Comparison of ENCODE assay signal across 20 mouse cellular contexts in genomic region chr14:79890280-79890679, GRCm38 (mm10).
A peak's percentile ranks its signal among the peaks of the same experiment; 100 is the strongest.
DNase-seq lines count a peak whose midpoint lies in the region; ATAC-seq and TF ChIP-seq lines count a peak whose summit lies in the region.
"Had no signal": no experiment of that assay in that cellular context is flagged by ENCODE, and none has a peak within 500 bp of the region (broad histone marks: within the 10 kb centered on the region; RNA-seq: fewer than 3 reads in every experiment).

No protein-coding gene starts in this region.

- no peak for DNase-seq in kidney, adult 2 months
- DNase-seq in midbrain, embryonic 11.5 days (ENCODE audit: low spot score, missing footprints), result peak; percentile 61
- peak; percentile 53 for DNase-seq in R1 (ENCODE audit: low read depth, low spot score)
- no peak for DNase-seq in gastrocnemius, postnatal 4 days (ENCODE audit: low spot score in 2 of 2)
- DNase-seq in cerebellum, adult 18-20 months, result no peak
- DNase-seq: adrenal gland, adult 8-10 months; adrenal gland, postnatal 25 days; B cell, adult 2 months; forebrain, postnatal 0 days had no signal

- H3K27me3 ChIP-seq in kidney, adult 2 months (replicated peaks; ENCODE audit: control insufficient read depth, insufficient read depth, low read length), result no peaks in the 10 kb centered on the region
- no peaks in the 10 kb centered on the region for H3K27me3 ChIP-seq in kidney, embryonic 16.5 days (ENCODE audit: insufficient read depth, low read length)
- no peaks in the 10 kb centered on the region; the same call in 1 of the 2 replicates for H3K27me3 ChIP-seq in midbrain, embryonic 11.5 days (ENCODE audit: control insufficient read depth, insufficient read depth, low read length)
- H3K27me3 ChIP-seq in midbrain, embryonic 15.5 days (replicated peaks), result peaks cover 3% of the 10 kb centered on the region; the same call in 1 of the 2 replicates
- H3K27me3 ChIP-seq: CH12.LX; embryonic facial prominence, embryonic 12.5 days; forebrain, embryonic 15.5 days had no signal

- no peak for TF ChIP-seq POLR2A in kidney, adult 2 months (IDR thresholded peaks at IDR 0.05; ENCODE audit: low read depth, low read length)

- no peak for TF ChIP-seq CTCF in kidney, adult 2 months (conservative IDR thresholded peaks at IDR 0.05; ENCODE audit: insufficient read depth, insufficient read length, low read depth, low read length)

- no peak overlapping the region for H3K9ac ChIP-seq in kidney, embryonic 16.5 days (replicated peaks; ENCODE audit: low read length)
- no peak overlapping the region for H3K9ac ChIP-seq in midbrain, embryonic 11.5 days (ENCODE audit: low read length)
- H3K9ac ChIP-seq in midbrain, embryonic 15.5 days, result no peak overlapping the region
- H3K9ac ChIP-seq: embryonic facial prominence, embryonic 12.5 days; forebrain, embryonic 13.5 days; forebrain, embryonic 15.5 days; forebrain, postnatal 0 days had no signal

- no peaks in the 10 kb centered on the region for H3K36me3 ChIP-seq in kidney, adult 2 months (ENCODE audit: control insufficient read depth, insufficient read depth, low read length)
- H3K36me3 ChIP-seq in kidney, embryonic 16.5 days (ENCODE audit: insufficient read depth, low read length), result no peaks in the 10 kb centered on the region
- no peaks in the 10 kb centered on the region for H3K36me3 ChIP-seq in midbrain, embryonic 11.5 days (ENCODE audit: control insufficient read depth, insufficient read depth, low read length)
- no peaks in the 10 kb centered on the region for H3K36me3 ChIP-seq in midbrain, embryonic 15.5 days (replicated peaks)
- H3K36me3 ChIP-seq: embryonic facial prominence, embryonic 10.5 days; embryonic facial prominence, embryonic 12.5 days; forebrain, embryonic 15.5 days; G1E had no signal

- H3K9me3 ChIP-seq in kidney, embryonic 16.5 days (ENCODE audit: low read length), result no peaks in the 10 kb centered on the region
- no peaks in the 10 kb centered on the region for H3K9me3 ChIP-seq in midbrain, embryonic 11.5 days (ENCODE audit: control insufficient read depth, low read length)
- H3K9me3 ChIP-seq in midbrain, embryonic 15.5 days, result no peaks in the 10 kb centered on the region
- H3K9me3 ChIP-seq: embryonic facial prominence, embryonic 10.5 days; embryonic facial prominence, embryonic 12.5 days; forebrain, embryonic 13.5 days; forebrain, embryonic 15.5 days had no signal

- no peak overlapping the region for H3K4me3 ChIP-seq in kidney, adult 2 months (ENCODE audit: insufficient read depth, low read depth, low read length)
- H3K4me3 ChIP-seq in kidney, embryonic 16.5 days (ENCODE audit: low read length), result no peak overlapping the region
- no peak overlapping the region for H3K4me3 ChIP-seq in midbrain, embryonic 11.5 days (ENCODE audit: low read depth, low read length)
- no peak overlapping the region for H3K4me3 ChIP-seq in midbrain, embryonic 15.5 days
- H3K4me3 ChIP-seq: embryonic facial prominence, embryonic 10.5 days; embryonic facial prominence, embryonic 12.5 days; forebrain, embryonic 13.5 days; forebrain, embryonic 15.5 days had no signal

- no peak overlapping the region for H3K4me2 ChIP-seq in kidney, embryonic 16.5 days (replicated peaks; ENCODE audit: low read depth, low read length)
- no peak overlapping the region for H3K4me2 ChIP-seq in midbrain, embryonic 11.5 days
- no peak overlapping the region for H3K4me2 ChIP-seq in midbrain, embryonic 15.5 days
- H3K4me2 ChIP-seq: embryonic facial prominence, embryonic 12.5 days; forebrain, embryonic 13.5 days; forebrain, embryonic 15.5 days had no signal

- WGBS in kidney, adult 2 months, result 55% methylated on average over 4 of the region's 4 CpGs
- WGBS in kidney, embryonic 16.5 days, result 74% methylated on average over 4 of the region's 4 CpGs
- 85% methylated on average over 4 of the region's 4 CpGs for WGBS in midbrain, embryonic 11.5 days
- 78% methylated on average over 4 of the region's 4 CpGs for WGBS in midbrain, embryonic 15.5 days

- H3K27ac ChIP-seq in kidney, adult 2 months (ENCODE audit: insufficient read depth, low read depth, low read length), result peak overlapping the region; percentile 5; the same call in 1 of the 2 replicates
- H3K27ac ChIP-seq in kidney, embryonic 16.5 days (ENCODE audit: low read length), result no peak overlapping the region
- H3K27ac ChIP-seq in midbrain, embryonic 11.5 days (ENCODE audit: low read depth, low read length), result no peak overlapping the region
- H3K27ac ChIP-seq in midbrain, embryonic 15.5 days, result no peak overlapping the region
- H3K27ac ChIP-seq: embryonic facial prominence, embryonic 10.5 days; embryonic facial prominence, embryonic 12.5 days; forebrain, embryonic 13.5 days had no signal

- H3K4me1 ChIP-seq in kidney, adult 2 months (ENCODE audit: control insufficient read depth, insufficient read depth, low read length), result peaks cover 4% of the 10 kb centered on the region; the same call in 1 of the 2 replicates
- H3K4me1 ChIP-seq in kidney, embryonic 16.5 days (ENCODE audit: insufficient read depth, low read length), result no peaks in the 10 kb centered on the region
- H3K4me1 ChIP-seq in midbrain, embryonic 11.5 days (ENCODE audit: control insufficient read depth, insufficient read depth, low read length), result no peaks in the 10 kb centered on the region
- H3K4me1 ChIP-seq in midbrain, embryonic 15.5 days, result 0 out of 2 replicates have a peak, but pooled peaks cover 2% of the 10 kb centered on the region
- H3K4me1 ChIP-seq: embryonic facial prominence, embryonic 12.5 days had no signal

- ATAC-seq in kidney, embryonic 16.5 days (ENCODE audit: low FRiP score, low TSS enrichment), result no peak
- no peak for ATAC-seq in midbrain, embryonic 11.5 days (ENCODE audit: low FRiP score)
- no peak for ATAC-seq in midbrain, embryonic 15.5 days (replicated peaks)
- ATAC-seq: activated CD4-positive, CD25-positive, alpha-beta regulatory T cell, adult 4 months; CD4-positive, CD25-positive, alpha-beta regulatory T cell, adult 4 months; forebrain, embryonic 15.5 days; forebrain, postnatal 0 days; Patski had no signal

Comparison
In these comparisons a context has a peak if more than half of its experiments do, and no peak if none do; other contexts are left out.
1. DNase-seq: peak in midbrain, embryonic 11.5 days (single experiment) and R1 (single experiment); none in kidney, adult 2 months (single experiment), gastrocnemius, postnatal 4 days (0 of 2) and cerebellum, adult 18-20 months (0 of 2).